Mouse (Mus musculus) liver, embryonic 11.5 days (tissue): ENCODE data around the gene Zfp831. TPM values are rescaled to one million over a fixed set of nuclear protein-coding genes. Genes with fewer than 3 reads are reported as not detected.

Experiments
- polyA plus RNA-seq: library from polyadenylated mRNA; unstranded; fragments of >200 nt; fragmentation: Nextera tagmentation; extraction: Ambion mirVana; gene quantifications from 2 replicates; pipeline ENCODE4 v1.2.1, GENCODE M21; 2014

The Zfp831 gene
- polyA plus RNA-seq, 1 experiment from 2014 or later: not detected

Other genes with a start within 250 kb of the Zfp831 start
- gene Nelfcd, start 227.7 kb upstream of the Zfp831 start, polyA plus RNA-seq: 117 and 125 TPM in 2 replicates
- 159 and 162 TPM in 2 replicates for gene Ctsz, start 204.5 kb upstream of the Zfp831 start, polyA plus RNA-seq
- gene Tubb1, start 192.8 kb upstream of the Zfp831 start, polyA plus RNA-seq: 43.5 and 51.9 TPM in 2 replicates
- 597 and 634 TPM in 2 replicates for gene Atp5e, start 179.4 kb upstream of the Zfp831 start, polyA plus RNA-seq
- gene Prelid3b, start 170.5 kb upstream of the Zfp831 start, polyA plus RNA-seq: 156 and 162 TPM in 2 replicates
- gene Edn3, start 117.1 kb downstream of the Zfp831 start, polyA plus RNA-seq: 2.0 and 2.3 TPM in 2 replicates